Mouse (Mus musculus) left cerebral cortex, adult 11 months (tissue): ENCODE results near the gene Siglecg.
A peak's percentile ranks its signal among the peaks of the same experiment; 100 is the strongest.
"Not testable (repeated sequence)": the region's sequence is repeated elsewhere in the genome, so short reads cannot be mapped to it uniquely, and the experiment has no call there.

Source experiments
- DNase-seq: peaks from one replicate; pipeline ENCODE4 v3.0.0; 2022; ENCODE audit warnings: low spot score

The Siglecg gene

DNA sequence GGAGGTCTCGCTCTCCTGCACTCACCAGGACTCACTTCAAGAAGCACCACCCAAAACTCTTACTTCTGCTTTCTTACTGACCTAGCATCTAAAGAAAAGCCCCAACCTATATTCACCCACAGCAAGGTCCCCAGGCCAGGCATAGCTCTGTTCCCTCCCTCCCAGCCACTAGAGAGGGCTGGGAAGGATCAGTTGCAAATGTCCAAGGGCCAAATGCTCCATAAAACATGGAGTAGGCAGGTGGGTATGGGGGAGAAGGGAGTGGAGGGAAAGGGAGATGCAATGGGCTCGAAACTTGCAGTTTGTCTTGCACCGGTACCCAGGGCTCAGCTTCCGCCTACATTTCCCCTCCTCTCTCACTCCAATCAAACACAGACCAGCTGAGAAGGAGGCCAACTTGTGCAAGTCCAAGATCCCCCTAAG lies at the start of gene Siglecg:
Gene Siglecg (plus strand): TSS at position 74 of the 423 bp plus-strand sequence.
- DNase-seq, result no peak

DNA sequence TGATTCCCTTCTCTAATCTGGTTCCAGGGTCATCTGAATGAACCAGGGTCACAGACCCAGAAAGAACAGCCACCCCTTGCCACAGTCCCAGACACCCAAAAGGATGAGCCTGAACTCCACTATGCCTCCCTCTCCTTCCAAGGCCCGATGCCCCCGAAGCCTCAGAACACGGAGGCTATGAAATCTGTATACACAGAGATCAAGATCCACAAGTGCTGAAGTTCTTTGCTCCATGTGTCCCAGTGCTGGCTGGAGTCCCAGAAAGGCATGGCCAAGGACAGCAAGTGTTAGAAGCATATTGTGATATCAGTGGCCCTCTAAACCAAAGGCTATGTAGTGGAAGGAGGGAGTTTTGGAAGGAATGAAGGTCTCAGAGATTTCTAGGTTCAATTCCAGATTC lies 49.4 kb upstream of the Siglecg start:
- no peak for DNase-seq

DNA sequence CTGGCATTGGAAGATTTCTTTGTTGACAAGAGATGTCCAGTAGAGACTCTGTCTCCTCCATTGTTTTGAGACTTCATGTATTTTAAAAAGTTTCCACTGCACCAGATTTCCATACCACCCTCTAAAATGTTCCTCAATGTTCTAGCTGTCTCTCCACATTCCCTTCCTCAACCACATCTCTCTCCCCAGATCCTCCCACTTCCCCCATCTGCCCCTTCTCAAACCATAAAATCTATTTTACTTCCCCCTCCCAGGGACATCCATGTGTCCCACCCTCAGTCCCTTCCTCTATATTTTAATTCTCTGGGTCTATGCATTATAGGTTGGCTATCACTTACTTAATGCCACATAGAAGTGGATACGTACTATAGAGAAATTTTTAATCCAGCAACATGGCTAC lies 46.6 kb upstream of the Siglecg start:
- DNase-seq, result no peak

DNA sequence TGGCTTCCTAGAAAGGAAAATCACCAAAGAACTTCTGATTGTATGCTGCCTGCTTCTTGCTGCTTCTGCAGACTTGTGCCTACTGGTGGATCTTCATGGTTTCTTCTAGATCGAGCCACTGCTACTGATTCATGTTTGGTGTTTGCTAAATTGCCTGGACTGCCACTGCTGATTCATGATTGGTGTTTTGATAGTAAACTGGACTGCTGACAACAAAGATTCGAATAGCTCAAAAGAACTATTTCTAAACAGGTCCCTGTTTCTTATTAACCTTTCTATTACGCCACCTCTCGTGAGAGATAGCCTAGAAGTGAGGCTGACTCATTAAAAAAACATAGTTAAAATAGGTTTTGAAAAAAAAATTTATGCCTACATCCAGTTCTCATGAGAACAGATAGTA lies 46.0 kb upstream of the Siglecg start:
- DNase-seq, result no peak

DNA sequence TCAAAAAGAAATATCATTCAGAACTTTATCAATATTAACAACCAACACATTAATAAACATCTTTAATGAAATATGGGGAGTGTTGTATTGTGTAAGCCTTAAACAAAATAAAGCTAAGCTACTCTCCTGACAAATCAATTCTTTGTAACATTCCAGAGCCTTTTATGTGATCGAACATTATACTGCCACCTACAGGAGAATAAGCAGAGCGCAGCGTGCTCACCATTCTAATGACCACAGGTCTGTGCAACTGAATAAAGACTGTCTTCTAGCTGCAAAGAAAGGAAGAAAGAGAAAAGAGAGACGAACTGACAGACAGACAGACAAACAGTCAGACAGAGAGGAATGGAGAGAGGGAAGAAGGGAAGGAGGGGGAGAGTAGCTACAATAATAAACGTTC lies 29.8 kb upstream of the Siglecg start:
- no peak for DNase-seq

DNA sequence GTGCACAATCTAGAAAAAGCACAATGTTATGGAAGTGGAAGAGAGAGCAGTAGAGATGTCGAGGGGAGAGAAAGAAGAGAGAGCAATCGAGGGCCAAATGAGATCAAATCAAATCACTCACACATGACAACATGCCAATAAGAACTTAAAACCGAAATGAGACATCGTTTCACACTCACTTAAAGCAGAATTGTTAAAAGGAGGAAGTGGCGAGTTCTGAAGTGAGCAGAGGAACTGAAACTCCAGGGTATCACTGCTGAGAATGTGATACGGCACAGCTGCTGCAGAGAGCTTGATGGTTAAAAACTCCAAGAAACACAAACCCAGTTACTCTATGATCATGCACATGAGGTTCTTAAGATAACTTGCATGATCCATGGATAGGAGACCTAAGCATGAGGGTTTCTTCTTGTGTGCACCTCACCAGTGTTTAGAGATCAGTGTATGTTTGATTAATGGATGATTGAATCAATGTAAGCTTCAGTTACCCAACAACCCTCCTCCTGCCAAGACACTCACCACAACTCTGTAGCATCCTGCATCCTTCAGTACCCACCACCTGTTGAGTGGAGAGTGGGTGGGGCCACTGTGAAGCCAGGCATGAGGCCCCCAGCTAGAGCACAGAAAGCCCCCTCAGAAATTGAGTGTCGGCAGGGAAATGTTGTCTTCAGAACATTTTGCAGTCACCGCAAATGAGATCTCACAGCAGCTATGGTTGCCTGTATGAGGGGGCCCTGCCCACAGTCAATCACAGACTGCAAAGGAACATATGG lies 15.5 kb upstream of the Siglecg start:
- no peak for DNase-seq

DNA sequence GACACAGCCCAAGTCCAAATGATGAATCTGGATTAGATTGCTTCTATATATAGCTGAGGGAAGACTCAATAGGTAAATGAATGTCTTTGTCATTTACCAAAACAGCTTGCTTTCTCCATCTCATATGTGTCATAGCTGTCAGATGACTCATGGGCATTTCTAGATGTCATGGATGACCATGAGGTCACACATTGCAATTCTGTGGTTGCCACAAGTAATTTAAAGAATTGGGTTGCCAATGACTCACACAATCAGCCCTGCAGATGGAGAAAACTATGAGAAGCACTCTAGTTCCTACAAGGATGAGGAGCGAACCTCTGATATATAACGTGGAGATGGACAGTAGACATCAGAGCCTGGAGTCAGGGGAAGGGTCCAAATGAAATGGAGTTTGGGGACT lies 8.5 kb upstream of the Siglecg start:
- DNase-seq, result no peak

DNA sequence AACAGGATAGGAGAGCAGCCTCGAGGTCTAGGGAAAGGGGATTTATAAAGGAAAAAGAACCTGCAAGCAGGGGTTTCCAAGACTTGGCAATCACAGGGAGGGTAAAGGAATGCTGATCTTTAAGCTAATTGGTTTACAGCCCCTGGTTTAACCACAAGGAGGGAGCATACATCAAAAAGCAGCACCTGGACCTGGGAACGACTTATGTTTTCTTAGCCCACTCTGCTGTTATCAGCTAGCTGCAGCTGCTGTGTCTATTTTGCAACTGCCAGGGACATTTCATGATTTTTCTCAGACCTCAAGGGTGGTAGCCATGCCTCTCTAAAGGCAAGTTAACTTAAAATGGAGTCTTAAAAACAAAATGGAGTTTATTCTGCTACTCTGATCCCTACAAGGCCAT lies 5.3 kb upstream of the Siglecg start:
- no peak for DNase-seq

DNA sequence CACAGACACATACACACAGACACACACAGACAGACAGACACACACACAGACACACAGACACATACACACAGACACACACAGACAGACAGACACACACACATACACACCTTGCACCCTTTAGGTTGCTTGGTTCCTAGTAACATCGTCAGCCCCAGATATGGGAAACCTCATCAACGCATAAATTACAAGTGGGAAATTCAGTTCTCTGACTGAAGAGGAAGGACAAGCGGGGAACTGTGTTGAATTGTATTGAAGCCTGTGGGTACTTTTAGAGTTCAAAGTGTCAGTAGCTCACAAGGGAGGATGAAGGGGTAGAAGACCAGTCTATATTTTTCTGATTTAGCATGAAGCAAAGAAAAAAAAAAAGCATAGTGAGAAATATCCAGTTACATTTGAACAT lies 431 bp upstream of the Siglecg start:
- no peak for DNase-seq

DNA sequence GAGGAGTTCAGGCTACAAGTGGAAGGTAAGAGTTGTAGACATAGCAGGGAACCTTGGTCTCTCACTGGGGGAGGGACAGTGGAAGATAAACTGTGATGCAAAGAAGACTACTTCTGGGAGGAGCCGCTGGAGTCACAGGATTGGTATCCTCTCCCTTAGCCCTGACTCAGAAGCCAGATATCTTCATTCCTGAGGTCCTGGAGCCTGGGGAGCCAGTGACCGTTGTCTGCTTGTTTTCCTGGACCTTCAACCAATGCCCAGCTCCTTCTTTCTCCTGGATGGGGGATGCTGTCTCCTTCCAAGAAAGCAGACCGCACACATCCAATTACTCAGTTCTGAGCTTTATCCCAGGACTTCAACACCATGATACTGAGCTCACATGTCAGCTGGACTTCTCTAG lies 1.1 kb downstream of the Siglecg start:
- DNase-seq, result no peak

DNA sequence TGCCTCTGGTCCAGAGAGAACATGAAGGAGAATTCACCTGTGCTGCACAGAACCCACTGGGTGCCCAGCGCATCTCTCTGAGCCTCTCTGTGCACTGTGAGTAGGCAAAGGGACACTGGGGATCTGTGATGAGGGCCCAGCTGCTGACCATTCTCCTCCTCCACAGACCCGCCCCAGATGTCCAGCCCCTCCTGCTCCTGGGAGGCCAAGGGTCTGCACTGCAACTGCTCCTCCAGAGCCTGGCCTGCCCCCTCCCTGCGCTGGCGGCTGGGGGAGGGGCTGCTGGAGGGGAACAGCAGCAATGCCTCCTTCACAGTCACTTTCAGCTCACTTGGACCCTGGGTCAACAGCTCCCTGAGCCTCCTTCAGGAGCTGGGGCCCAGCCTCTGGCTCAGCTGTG lies 3.7 kb downstream of the Siglecg start:
- DNase-seq, result not testable (repeated sequence)

DNA sequence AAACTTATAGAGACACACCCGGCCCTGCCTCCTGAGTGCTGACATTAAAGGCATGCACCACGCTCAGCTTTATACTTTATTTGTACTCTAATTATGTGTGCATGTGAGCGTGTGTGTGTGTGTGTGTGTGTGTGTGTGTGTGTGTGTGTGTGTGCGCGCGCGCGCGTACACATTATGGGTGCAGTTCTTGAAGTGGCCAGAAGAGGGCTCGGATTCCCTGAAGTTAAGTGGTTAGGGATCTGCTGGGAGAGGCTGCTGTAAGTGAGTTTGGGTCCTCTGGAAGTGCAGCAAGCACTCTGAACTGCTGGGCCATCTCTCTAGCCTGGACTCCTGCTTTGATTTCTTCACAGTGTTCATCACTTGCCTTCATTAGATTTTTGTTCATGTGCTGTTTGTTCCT lies 9.3 kb downstream of the Siglecg start:
- no peak for DNase-seq

DNA sequence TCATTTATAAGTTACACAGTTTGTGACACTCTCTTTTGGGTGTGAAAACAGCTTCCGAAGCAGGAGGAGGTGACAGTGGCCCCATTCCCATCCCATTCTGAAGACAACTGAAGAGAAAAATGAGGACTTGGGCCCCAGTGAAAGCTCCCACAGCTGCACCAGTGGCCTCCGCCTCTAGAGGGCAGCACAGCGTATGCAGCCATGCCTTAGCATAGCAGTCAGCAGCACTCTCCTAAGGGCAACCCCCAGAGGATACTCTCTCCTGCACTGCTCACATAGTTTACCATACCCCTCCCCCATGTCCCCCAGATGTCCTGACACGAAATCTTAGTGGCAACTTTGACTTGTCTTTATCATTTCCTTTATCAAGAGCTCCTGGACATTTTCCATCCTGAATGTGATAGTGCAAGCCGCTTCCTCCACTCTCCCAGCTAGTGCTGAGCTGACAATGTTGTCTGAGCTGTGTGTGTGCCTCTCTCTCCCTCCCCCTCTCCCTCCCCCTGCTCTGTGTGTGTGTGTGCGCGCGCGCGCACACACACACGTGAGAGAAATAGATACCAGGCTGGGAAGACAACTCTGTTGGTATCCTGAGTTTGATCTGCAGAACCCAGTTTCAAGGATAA lies 15.1 kb downstream of the Siglecg start:
- DNase-seq, result peak; percentile 48

DNA sequence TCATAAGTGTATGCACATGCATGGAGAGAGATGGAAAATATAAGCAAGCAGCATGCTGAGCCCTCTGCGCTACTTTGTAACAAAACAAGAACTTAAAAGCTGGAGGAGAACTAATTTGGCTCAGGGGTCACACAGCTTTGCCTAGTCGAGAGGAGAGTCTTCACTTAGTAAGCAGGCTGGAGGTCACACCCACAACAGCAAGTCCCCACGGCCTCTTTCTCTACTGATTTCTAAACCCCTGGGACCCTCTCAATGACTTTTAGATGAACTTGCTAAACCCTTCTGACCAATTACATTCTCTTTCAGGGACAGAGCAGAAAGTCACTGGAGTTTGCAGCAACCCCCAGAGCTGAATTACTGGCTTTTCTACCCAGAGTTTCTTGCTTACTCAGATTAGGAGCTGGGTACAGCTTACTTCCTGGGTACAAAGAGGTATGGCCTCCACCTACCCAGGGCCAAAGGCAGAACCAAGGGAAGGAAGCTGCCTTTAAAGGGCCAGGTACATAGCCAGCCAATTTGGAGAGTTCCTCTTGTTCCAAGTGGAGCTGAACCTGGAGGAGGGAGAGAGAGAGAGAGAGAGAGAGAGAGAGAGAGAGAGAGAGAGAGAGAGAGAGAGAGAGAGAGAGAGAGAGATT lies 16.1 kb downstream of the Siglecg start:
- no peak for DNase-seq

DNA sequence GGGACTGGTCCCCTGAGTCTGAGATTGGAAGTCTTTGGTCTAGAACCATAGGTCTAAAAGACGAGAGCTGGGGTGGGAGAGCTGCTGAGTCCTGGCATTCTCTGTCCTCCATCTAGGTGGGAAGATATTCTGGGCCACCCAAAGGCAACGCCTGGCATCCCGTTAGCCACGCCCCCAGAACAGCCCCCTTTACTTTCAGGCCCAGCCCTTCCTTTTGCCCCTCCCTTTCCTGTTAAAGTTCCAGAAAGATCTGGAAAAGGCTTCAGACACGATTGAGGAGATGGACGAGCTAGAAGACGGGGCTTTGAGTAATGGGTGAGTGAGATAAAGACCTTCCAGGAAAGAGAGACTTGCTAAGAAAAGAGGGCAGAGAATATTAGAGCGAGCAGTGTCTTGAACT lies 19.4 kb downstream of the Siglecg start, which contains the start of gene Lim2:
Gene Lim2 (plus strand): TSS at position 265 of the 400 bp plus-strand sequence.
- DNase-seq, result no peak

DNA sequence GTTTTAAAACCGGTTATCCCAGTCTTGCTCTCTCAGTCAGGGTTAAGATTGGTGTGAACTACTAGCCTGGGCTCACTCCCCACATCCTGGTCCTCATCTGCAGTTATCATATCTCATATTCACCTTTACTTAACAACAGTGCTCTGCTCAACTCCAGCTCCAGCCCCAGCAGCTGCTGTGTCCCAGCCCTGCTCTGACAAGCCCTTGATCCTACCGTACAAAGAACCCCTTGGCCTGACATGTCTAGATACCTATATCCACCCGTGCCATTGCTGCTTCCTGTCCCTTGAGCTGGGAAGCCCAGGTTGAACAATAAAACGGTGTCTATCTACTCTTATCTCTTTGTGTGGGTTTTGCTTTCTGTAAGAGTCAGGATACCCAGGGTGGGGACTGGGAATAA lies 21.5 kb downstream of the Siglecg start:
- no peak for DNase-seq

DNA sequence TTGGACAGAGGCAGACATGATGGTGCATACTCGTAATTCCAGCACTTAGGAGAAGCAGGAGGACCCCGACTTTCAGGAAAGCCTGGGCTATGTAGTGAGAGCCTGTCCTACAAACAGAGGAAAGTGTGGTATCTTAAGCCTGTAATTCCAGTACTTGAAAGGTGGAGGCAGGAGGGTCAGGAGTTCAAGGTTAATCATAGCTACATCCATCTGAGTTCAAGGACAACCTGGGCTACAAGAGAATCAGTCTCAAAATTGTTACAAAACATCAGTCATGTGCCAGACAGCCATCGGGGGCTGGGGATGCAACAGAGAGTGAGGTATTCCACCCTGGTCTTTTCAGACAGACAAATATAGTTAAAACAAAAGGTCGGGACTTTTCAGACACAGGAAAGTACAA lies 24.9 kb downstream of the Siglecg start:
- DNase-seq, result no peak

DNA sequence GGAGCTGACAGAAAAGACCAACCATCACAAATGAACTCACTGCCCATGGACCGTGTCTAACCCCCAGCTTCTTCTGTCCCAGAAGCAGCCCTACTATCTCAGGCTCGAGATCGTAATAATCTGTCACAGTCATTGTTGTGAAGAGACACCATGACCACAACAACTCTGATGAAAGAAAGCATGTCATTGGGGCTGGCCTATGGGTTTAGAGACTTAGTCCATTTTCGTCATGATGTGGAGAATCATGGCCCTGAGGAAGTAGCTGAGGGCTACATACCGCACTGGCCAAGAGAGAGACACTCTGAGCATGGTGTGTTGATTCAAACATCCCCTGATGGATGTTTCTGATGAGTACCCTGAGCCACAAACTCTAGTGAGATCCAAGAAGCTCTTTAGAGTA lies 26.7 kb downstream of the Siglecg start:
- no peak for DNase-seq

DNA sequence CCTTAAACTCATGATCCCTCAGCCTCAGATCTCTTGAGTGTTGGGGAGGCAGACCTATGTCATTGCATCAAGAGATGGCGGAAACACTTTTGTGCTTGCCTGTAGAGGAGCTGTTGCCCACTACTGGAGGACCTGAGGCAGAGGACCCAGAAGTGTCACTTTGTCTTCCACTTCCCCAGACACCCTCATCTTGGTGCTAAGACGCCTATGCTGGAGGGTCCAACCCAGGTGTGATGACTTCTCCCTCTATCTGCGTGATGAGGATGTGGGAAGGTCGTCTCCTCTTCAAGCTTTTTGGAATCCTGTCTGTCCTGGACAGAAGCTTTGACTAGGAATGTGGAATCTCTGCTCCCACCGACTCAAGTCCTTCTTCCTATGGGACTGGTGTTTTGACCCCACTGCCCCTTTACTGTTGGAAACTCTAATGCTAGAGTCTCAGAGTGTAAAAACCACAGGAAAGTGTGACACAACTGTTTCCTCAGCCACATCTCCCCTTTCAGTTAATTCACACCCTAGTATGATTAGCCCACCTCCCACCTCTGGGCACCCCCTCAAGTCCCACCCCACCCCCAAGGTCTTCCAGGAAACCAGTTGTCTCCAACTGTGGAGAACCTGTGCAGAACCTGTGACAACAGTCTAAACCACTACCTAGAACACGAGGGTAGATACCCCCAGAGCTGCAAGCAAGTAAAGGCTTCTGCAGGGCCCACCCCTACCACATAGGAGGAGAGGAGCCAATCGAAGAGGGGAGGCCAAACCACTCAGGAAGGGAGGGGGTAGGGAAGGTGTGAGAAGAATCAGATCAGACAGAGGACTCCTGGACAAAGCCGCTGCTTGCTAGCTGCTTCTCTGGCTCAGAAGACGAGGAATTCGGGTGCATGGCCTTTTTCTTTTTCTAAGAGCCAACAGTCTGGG lies 28.6 kb downstream of the Siglecg start, which contains the start of gene Nkg7:
Gene Nkg7 (plus strand): TSS at position 733 of the 915 bp plus-strand sequence.
- DNase-seq, result no peak

DNA sequence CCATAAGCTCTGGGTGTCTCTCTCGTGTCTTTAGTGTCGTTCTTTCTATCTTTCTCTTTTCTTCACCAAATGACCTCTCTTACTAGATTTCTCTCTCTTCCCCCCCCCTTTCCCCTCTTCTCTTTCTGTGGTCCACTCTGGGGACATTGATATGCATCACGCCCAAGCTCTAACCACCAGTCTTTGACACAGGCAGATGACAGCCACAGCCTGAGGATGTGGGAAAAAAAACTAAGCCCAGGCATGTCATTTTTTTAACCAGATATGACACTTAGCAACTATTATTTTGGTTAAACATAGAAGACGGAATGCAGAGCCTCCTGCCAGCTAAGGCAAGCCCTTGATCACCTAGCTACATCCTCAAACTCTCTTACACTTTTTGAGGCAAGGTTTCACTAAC lies 30.6 kb downstream of the Siglecg start:
- DNase-seq, result no peak

DNA sequence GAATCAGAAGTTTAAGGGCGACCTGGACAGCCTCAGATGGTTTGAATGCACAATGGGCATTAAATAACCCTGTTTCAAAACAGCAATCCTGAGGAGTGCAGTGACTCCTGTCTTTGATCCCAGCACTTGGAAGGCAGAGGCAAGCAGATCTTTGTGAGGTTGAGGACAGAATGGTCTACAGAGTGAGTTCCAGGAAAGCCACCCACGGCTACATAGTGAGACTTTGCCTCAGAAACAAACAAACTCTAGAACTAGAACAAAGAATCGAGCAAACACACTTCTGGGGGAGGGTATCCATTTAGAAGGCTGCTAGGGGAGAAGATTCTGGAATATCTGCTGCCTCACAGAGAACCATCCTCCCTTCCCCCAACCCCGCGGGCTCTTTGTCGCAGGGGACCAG lies 32.5 kb downstream of the Siglecg start, which contains the start of gene Cldnd2:
Gene Cldnd2 (plus strand): TSS at position 301 of the 400 bp plus-strand sequence.
- no peak for DNase-seq

DNA sequence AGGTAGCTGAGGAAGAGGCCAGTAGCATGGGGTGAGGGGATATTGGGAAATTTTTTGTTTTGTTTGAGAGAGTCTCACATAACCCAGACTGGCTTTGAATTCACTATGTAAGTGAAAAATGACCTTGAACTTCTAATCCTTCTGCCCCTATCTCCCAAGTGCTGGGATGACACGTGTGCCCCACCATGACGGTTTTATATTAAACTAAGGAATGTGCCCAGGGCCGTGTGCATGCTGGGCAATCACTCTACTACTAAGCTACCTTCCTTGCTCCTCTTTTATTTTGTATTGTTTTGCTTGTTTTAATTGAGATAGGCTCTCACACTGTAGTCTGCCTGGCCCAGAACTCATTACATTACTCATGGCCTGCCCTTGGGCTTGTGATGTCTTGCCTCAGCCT lies 33.1 kb downstream of the Siglecg start:
- no peak for DNase-seq
